8 mouse cellular contexts compared by ENCODE assay signal in genomic region chr17:87326987-87327386, GRCm38 (mm10). TPM values are rescaled to one million over a fixed set of nuclear protein-coding genes. Genes with fewer than 3 reads are reported as not detected.
DNase-seq lines count a peak whose midpoint lies in the region; ATAC-seq and TF ChIP-seq lines count a peak whose summit lies in the region.
"Had no signal": no experiment of that assay in that cellular context is flagged by ENCODE, and none has a peak within 500 bp of the region (broad histone marks: within the 10 kb centered on the region; RNA-seq: fewer than 3 reads in every experiment).

No protein-coding gene starts in this region.

- ATAC-seq in liver, embryonic 16.5 days (ENCODE audit: low read depth) = peak; percentile 59
- ATAC-seq in neural tube, embryonic 15.5 days (ENCODE audit: low FRiP score) = 0 out of 2 replicates have a peak, but pooled peaks have one; percentile 12
- ATAC-seq in frontal cortex, adult (ENCODE audit: low TSS enrichment) = no peak

- H3K9ac ChIP-seq in liver, embryonic 16.5 days (ENCODE audit: low read depth, low read length) = no peak overlapping the region
- H3K9ac ChIP-seq in neural tube, embryonic 15.5 days (replicated peaks) = no peak overlapping the region
- H3K9ac ChIP-seq: limb, embryonic 13.5 days had no signal

- no peak for TF ChIP-seq CTCF in testis, adult 2 months (IDR thresholded peaks at IDR 0.05; ENCODE audit: control insufficient read depth, insufficient read depth, insufficient replicate concordance, low read depth, low read length)

- H3K27ac ChIP-seq in testis, adult 2 months (ENCODE audit: control insufficient read depth, insufficient read depth, low read depth, low read length) = no peak overlapping the region
- H3K27ac ChIP-seq in forebrain, embryonic 10.5 days = peak overlapping the region; percentile 79
- no peak overlapping the region for H3K27ac ChIP-seq in liver, embryonic 16.5 days (ENCODE audit: low read length)
- no peak overlapping the region for H3K27ac ChIP-seq in neural tube, embryonic 15.5 days (replicated peaks)
- H3K27ac ChIP-seq: limb, embryonic 13.5 days had no signal

- TF ChIP-seq POLR2A in testis, adult 2 months (IDR thresholded peaks at IDR 0.05; ENCODE audit: control insufficient read depth, low read depth, low read length) = no peak

- peak overlapping the region; percentile 6 for H3K4me3 ChIP-seq in testis, adult 2 months (ENCODE audit: control insufficient read depth, low read depth, low read length)
- H3K4me3 ChIP-seq in forebrain, embryonic 10.5 days = peak overlapping the region; percentile 14; the same call in 1 of the 2 replicates
- H3K4me3 ChIP-seq in liver, embryonic 16.5 days (ENCODE audit: low read depth, low read length) = no peak overlapping the region
- no peak overlapping the region for H3K4me3 ChIP-seq in neural tube, embryonic 15.5 days (replicated peaks)
- H3K4me3 ChIP-seq: limb, embryonic 13.5 days had no signal

- no peaks in the 10 kb centered on the region for H3K27me3 ChIP-seq in testis, adult 2 months (ENCODE audit: control insufficient read depth, insufficient read depth, low read length)
- peaks cover 22% of the 10 kb centered on the region for H3K27me3 ChIP-seq in forebrain, embryonic 10.5 days (ENCODE audit: poor library complexity, severe bottlenecking)
- no peaks in the 10 kb centered on the region for H3K27me3 ChIP-seq in liver, embryonic 16.5 days (ENCODE audit: control insufficient read depth, insufficient read depth, low read depth, low read length)
- no peaks in the 10 kb centered on the region for H3K27me3 ChIP-seq in neural tube, embryonic 15.5 days (replicated peaks)

- H3K4me2 ChIP-seq in liver, embryonic 16.5 days (ENCODE audit: low read depth, low read length) = no peak overlapping the region
- H3K4me2 ChIP-seq in neural tube, embryonic 15.5 days = no peak overlapping the region
- H3K4me2 ChIP-seq: limb, embryonic 13.5 days had no signal

- H3K4me1 ChIP-seq in testis, adult 2 months (ENCODE audit: control insufficient read depth, insufficient read depth, low read length) = peaks cover 16% of the 10 kb centered on the region
- peaks cover 55% of the 10 kb centered on the region for H3K4me1 ChIP-seq in forebrain, embryonic 10.5 days
- H3K4me1 ChIP-seq in liver, embryonic 16.5 days (ENCODE audit: control insufficient read depth, low read depth, low read length) = peaks cover 8% of the 10 kb centered on the region
- H3K4me1 ChIP-seq in neural tube, embryonic 15.5 days = peaks cover 51% of the 10 kb centered on the region

- no peaks in the 10 kb centered on the region for H3K36me3 ChIP-seq in testis, adult 2 months (ENCODE audit: control insufficient read depth, insufficient read depth, low read length)
- no peaks in the 10 kb centered on the region; the same call in 1 of the 2 replicates for H3K36me3 ChIP-seq in forebrain, embryonic 10.5 days (replicated peaks)
- H3K36me3 ChIP-seq in liver, embryonic 16.5 days (ENCODE audit: control insufficient read depth, insufficient read depth) = peaks cover 2% of the 10 kb centered on the region; the same call in 1 of the 2 replicates
- H3K36me3 ChIP-seq in neural tube, embryonic 15.5 days = no peaks in the 10 kb centered on the region
- H3K36me3 ChIP-seq: limb, embryonic 13.5 days had no signal

- no peak for DNase-seq in testis, postnatal 14 days (ENCODE audit: low spot score)
- DNase-seq in forebrain, embryonic 10.5 days (ENCODE audit: extremely low spot score, low spot score) = peak; percentile 68
- DNase-seq in right cerebral cortex, postnatal 25 days = no peak

- WGBS in forebrain, embryonic 10.5 days = 22% methylated on average over 6 of the region's 6 CpGs
- 31% methylated on average over 6 of the region's 6 CpGs for WGBS in liver, embryonic 16.5 days (ENCODE audit: insufficient replicate concordance)
- WGBS in neural tube, embryonic 15.5 days = 18% methylated on average over 6 of the region's 6 CpGs

- H3K9me3 ChIP-seq in forebrain, embryonic 10.5 days = peaks cover 3% of the 10 kb centered on the region; the same call in 1 of the 2 replicates
- no peaks in the 10 kb centered on the region for H3K9me3 ChIP-seq in liver, embryonic 16.5 days (replicated peaks; ENCODE audit: control insufficient read depth, low read length)
- H3K9me3 ChIP-seq in neural tube, embryonic 15.5 days (replicated peaks) = no peaks in the 10 kb centered on the region; the same call in 1 of the 2 replicates

RNA-seq across cellular contexts. Expression of gene Ttc7, which starts 44.3 kb away (rescaled TPM):
- polyA plus RNA-seq in testis, adult 2 months (2012; rRNA removed) = 71.5 and 89.3 TPM in 2 replicates
- polyA plus RNA-seq in forebrain, embryonic 10.5 days (2016; fragmentation: Nextera tagmentation; extraction: Ambion mirVana) = 2.9 and 3.9 TPM in 2 replicates
- polyA plus RNA-seq in liver, embryonic 16.5 days (2015; fragmentation: Nextera tagmentation; extraction: Ambion mirVana) = 7.6 and 8.3 TPM in 2 replicates
- polyA plus RNA-seq in neural tube, embryonic 15.5 days (2015; fragmentation: Nextera tagmentation; extraction: Ambion mirVana) = 7.2 and 12.0 TPM in 2 replicates

Comparison
In these comparisons a context has a peak if more than half of its experiments do, and no peak if none do; other contexts are left out.
1. H3K4me3 ChIP-seq: peak in testis, adult 2 months (single experiment) and forebrain, embryonic 10.5 days (single experiment); none in liver, embryonic 16.5 days (single experiment) and neural tube, embryonic 15.5 days (single experiment).